Mouse (Mus musculus): ENCODE results near the gene Lss. TPM values are rescaled to one million over a fixed set of nuclear protein-coding genes. Genes with fewer than 3 reads are reported as not detected.

The Lss gene
- polyA plus RNA-seq, 1 experiment: 17.8 TPM

DNA sequence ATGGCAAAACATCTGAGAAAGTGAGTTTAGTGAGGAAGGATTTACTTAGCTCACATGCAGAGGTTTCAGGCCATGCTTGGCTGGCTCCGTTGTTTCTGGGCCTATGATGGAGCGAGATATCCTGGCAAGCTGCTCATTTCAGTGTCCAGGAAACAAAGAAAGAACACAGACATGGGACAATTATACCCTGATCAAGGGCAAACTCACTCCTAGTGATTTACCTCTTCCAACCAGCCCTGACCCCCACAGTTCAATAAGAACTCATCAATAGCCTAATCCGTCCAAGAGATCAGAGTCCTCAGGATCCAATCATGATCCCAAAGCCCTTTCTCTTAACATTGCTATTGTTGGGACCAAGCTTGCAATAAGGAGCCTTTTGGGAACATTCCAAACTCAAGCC is 40.8 kb downstream of the Lss start:
- H3K36me3 ChIP-seq (ENCODE audit: control insufficient read depth, insufficient read depth, low read length): no peaks in the 10 kb centered on the region
- H3K27ac ChIP-seq (ENCODE audit: control insufficient read depth, insufficient read depth, low read length): no peak overlapping the region
- no peaks in the 10 kb centered on the region for H3K4me1 ChIP-seq (replicated peaks; ENCODE audit: control insufficient read depth, insufficient read depth, low read length)
- no peaks in the 10 kb centered on the region for H3K27me3 ChIP-seq (ENCODE audit: control insufficient read depth, insufficient read depth, low read length)
- WGBS: 94% methylated on average over 3 of the region's 3 CpGs
- no peak overlapping the region for H3K4me3 ChIP-seq (ENCODE audit: control insufficient read depth, insufficient read depth, low read length)
- DNase-seq: no peak
- TF ChIP-seq CTCF (IDR thresholded peaks at IDR 0.05; ENCODE audit: borderline replicate concordance, control insufficient read depth, extremely low read depth, insufficient read depth, low read length, poor library complexity): no peak
- no peak for TF ChIP-seq POLR2A (IDR thresholded peaks at IDR 0.05; ENCODE audit: control insufficient read depth, extremely low read depth, insufficient read depth, low read length, poor library complexity)

GRCm38 (mm10) chr10:76575374-76575773 is 44.0 kb downstream of the Lss start, which contains the start of gene Ftcd:
Gene Ftcd (plus strand): TSS chr10:76575648.
- Histone ChIP-seq H3K4me1 (replicated peaks; ENCODE audit: control insufficient read depth, insufficient read depth, low read length) (no peaks in the 10 kb centered on the region), H3K36me3 (ENCODE audit: control insufficient read depth, insufficient read depth, low read length) (no peaks in the 10 kb centered on the region), H3K27ac (ENCODE audit: control insufficient read depth, insufficient read depth, low read length) (no peak within 1 kb of the TSS), H3K4me3 (ENCODE audit: control insufficient read depth, insufficient read depth, low read length) (no peak within 1 kb of the TSS), H3K27me3 (ENCODE audit: control insufficient read depth, insufficient read depth, low read length) (no peaks in the 10 kb centered on the region)
- DNase-seq: no peak
- 91% methylated on average over 3 of the region's 3 CpGs for WGBS
- TF ChIP-seq CTCF (IDR thresholded peaks at IDR 0.05; ENCODE audit: borderline replicate concordance, control insufficient read depth, extremely low read depth, insufficient read depth, low read length, poor library complexity): no peak
- TF ChIP-seq POLR2A (IDR thresholded peaks at IDR 0.05; ENCODE audit: control insufficient read depth, extremely low read depth, insufficient read depth, low read length, poor library complexity): no peak

DNA sequence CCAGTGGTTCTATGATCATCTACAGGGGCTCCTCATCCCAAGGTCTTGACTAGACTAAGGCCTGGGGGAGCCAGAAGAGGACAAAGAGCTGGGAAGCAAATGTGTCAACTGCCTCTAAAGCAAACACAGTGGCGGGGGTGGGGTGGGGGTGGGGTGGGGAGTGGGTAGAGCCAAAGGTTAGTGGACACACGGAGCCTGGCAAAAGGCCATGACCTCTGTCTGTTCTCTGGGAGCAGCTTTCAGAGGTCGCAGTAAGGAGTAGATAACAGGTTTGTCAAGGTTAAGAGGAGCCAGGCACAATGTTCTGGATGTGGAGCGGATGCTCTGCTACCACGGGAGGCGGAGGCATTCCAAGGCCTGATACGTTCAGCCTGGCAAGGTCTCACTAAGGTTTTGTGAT is 45.5 kb downstream of the Lss start:
- Histone ChIP-seq H3K27me3 (ENCODE audit: control insufficient read depth, insufficient read depth, low read length) (no peaks in the 10 kb centered on the region), H3K36me3 (ENCODE audit: control insufficient read depth, insufficient read depth, low read length) (no peaks in the 10 kb centered on the region), H3K4me3 (ENCODE audit: control insufficient read depth, insufficient read depth, low read length) (no peak overlapping the region), H3K27ac (ENCODE audit: control insufficient read depth, insufficient read depth, low read length) (no peak overlapping the region), H3K4me1 (replicated peaks; ENCODE audit: control insufficient read depth, insufficient read depth, low read length) (no peaks in the 10 kb centered on the region)
- DNase-seq: no peak
- WGBS: 96% methylated on average over 7 of the region's 7 CpGs
- TF ChIP-seq CTCF (IDR thresholded peaks at IDR 0.05; ENCODE audit: borderline replicate concordance, control insufficient read depth, extremely low read depth, insufficient read depth, low read length, poor library complexity): no peak
- no peak for TF ChIP-seq POLR2A (IDR thresholded peaks at IDR 0.05; ENCODE audit: control insufficient read depth, extremely low read depth, insufficient read depth, low read length, poor library complexity)

GRCm38 (mm10) chr10:76584138-76584537 is 52.8 kb downstream of the Lss start:
- no peak overlapping the region for H3K27ac ChIP-seq (ENCODE audit: control insufficient read depth, insufficient read depth, low read length)
- TF ChIP-seq POLR2A (IDR thresholded peaks at IDR 0.05; ENCODE audit: control insufficient read depth, extremely low read depth, insufficient read depth, low read length, poor library complexity) (no peak), CTCF (IDR thresholded peaks at IDR 0.05; ENCODE audit: borderline replicate concordance, control insufficient read depth, extremely low read depth, insufficient read depth, low read length, poor library complexity) (no peak)
- DNase-seq: no peak
- H3K36me3 ChIP-seq (ENCODE audit: control insufficient read depth, insufficient read depth, low read length): no peaks in the 10 kb centered on the region
- H3K4me1 ChIP-seq (replicated peaks; ENCODE audit: control insufficient read depth, insufficient read depth, low read length): no peaks in the 10 kb centered on the region
- WGBS: 26% methylated on average over 10 of the region's 10 CpGs
- no peak overlapping the region for H3K4me3 ChIP-seq (ENCODE audit: control insufficient read depth, insufficient read depth, low read length)
- H3K27me3 ChIP-seq (ENCODE audit: control insufficient read depth, insufficient read depth, low read length): no peaks in the 10 kb centered on the region

GRCm38 (mm10) chr10:76586190-76586589 is 54.8 kb downstream of the Lss start:
- no peak overlapping the region for H3K27ac ChIP-seq (ENCODE audit: control insufficient read depth, insufficient read depth, low read length)
- WGBS: 61% methylated on average over 1 of the region's 1 CpGs
- H3K36me3 ChIP-seq (ENCODE audit: control insufficient read depth, insufficient read depth, low read length): no peaks in the 10 kb centered on the region
- H3K27me3 ChIP-seq (ENCODE audit: control insufficient read depth, insufficient read depth, low read length): no peaks in the 10 kb centered on the region
- DNase-seq: no peak
- H3K4me1 ChIP-seq (replicated peaks; ENCODE audit: control insufficient read depth, insufficient read depth, low read length): no peaks in the 10 kb centered on the region
- no peak overlapping the region for H3K4me3 ChIP-seq (ENCODE audit: control insufficient read depth, insufficient read depth, low read length)
- no peak for TF ChIP-seq CTCF (IDR thresholded peaks at IDR 0.05; ENCODE audit: borderline replicate concordance, control insufficient read depth, extremely low read depth, insufficient read depth, low read length, poor library complexity)
- no peak for TF ChIP-seq POLR2A (IDR thresholded peaks at IDR 0.05; ENCODE audit: control insufficient read depth, extremely low read depth, insufficient read depth, low read length, poor library complexity)

GRCm38 (mm10) chr10:76590197-76590596 is 58.8 kb downstream of the Lss start:
- TF ChIP-seq CTCF (IDR thresholded peaks at IDR 0.05; ENCODE audit: borderline replicate concordance, control insufficient read depth, extremely low read depth, insufficient read depth, low read length, poor library complexity): no peak
- Histone ChIP-seq H3K27ac (ENCODE audit: control insufficient read depth, insufficient read depth, low read length) (no peak overlapping the region), H3K4me1 (replicated peaks; ENCODE audit: control insufficient read depth, insufficient read depth, low read length) (no peaks in the 10 kb centered on the region), H3K27me3 (ENCODE audit: control insufficient read depth, insufficient read depth, low read length) (no peaks in the 10 kb centered on the region), H3K4me3 (ENCODE audit: control insufficient read depth, insufficient read depth, low read length) (no peak overlapping the region), H3K36me3 (ENCODE audit: control insufficient read depth, insufficient read depth, low read length) (no peaks in the 10 kb centered on the region)
- WGBS: 91% methylated on average over 11 of the region's 11 CpGs
- no peak for DNase-seq

DNA sequence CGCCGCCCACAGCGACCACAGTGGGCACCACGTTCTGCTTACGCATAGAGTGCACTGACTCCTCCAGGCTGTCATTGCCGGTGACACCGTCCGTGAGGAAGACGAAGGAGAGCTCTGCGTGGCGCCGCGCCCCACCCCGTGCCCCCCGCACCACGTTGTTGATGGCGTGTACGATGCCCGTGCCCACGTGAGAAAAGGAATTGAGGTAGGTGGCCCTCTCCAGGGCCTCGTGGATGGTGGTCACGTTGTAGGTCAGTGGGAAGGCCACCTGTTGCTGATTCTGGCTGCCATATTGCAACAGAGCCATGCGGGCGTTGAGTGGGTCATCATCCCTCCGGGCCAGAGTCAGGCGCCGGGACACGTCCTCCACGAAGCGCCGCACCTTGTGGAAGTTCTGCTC is 65.0 kb downstream of the Lss start:
- no peaks in the 10 kb centered on the region for H3K4me1 ChIP-seq (replicated peaks; ENCODE audit: control insufficient read depth, insufficient read depth, low read length)
- WGBS: 91% methylated on average over 31 of the region's 31 CpGs
- H3K27me3 ChIP-seq (ENCODE audit: control insufficient read depth, insufficient read depth, low read length): no peaks in the 10 kb centered on the region
- H3K4me3 ChIP-seq (ENCODE audit: control insufficient read depth, insufficient read depth, low read length): no peak overlapping the region
- TF ChIP-seq CTCF (IDR thresholded peaks at IDR 0.05; ENCODE audit: borderline replicate concordance, control insufficient read depth, extremely low read depth, insufficient read depth, low read length, poor library complexity) (no peak), POLR2A (IDR thresholded peaks at IDR 0.05; ENCODE audit: control insufficient read depth, extremely low read depth, insufficient read depth, low read length, poor library complexity) (no peak)
- no peak overlapping the region for H3K27ac ChIP-seq (ENCODE audit: control insufficient read depth, insufficient read depth, low read length)
- no peaks in the 10 kb centered on the region for H3K36me3 ChIP-seq (ENCODE audit: control insufficient read depth, insufficient read depth, low read length)
- DNase-seq: no peak

All from thymus, adult 2 months (tissue).